8 mouse cellular contexts compared by ENCODE assay signal in genomic region chr9:40530536-40530935, GRCm38 (mm10). TPM values are rescaled to one million over a fixed set of nuclear protein-coding genes. Genes with fewer than 3 reads are reported as not detected.
A peak's percentile ranks its signal among the peaks of the same experiment; 100 is the strongest.
DNase-seq lines count a peak whose midpoint lies in the region; ATAC-seq and TF ChIP-seq lines count a peak whose summit lies in the region.

No protein-coding gene starts in this region.

- H3K4me1 ChIP-seq in forebrain, embryonic 11.5 days (replicated peaks; ENCODE audit: control insufficient read depth, insufficient read depth, low read length): peaks cover 5% of the 10 kb centered on the region; the same call in 1 of the 2 replicates
- H3K4me1 ChIP-seq in intestine, embryonic 16.5 days (ENCODE audit: control insufficient read depth, insufficient read depth, low read length): peaks cover 5% of the 10 kb centered on the region; the same call in 1 of the 2 replicates
- H3K4me1 ChIP-seq in midbrain, postnatal 0 days (ENCODE audit: insufficient read depth, low read length): no peaks in the 10 kb centered on the region

- peaks cover 7% of the 10 kb centered on the region; the same call in 1 of the 2 replicates for H3K27me3 ChIP-seq in forebrain, embryonic 11.5 days (ENCODE audit: control insufficient read depth, insufficient read depth, low read length)
- H3K27me3 ChIP-seq in intestine, embryonic 16.5 days (replicated peaks; ENCODE audit: control insufficient read depth, insufficient read depth, low read length): peaks cover 16% of the 10 kb centered on the region
- no peaks in the 10 kb centered on the region for H3K27me3 ChIP-seq in midbrain, postnatal 0 days (ENCODE audit: insufficient read depth, low read length)

- no peak for DNase-seq in layer of hippocampus, adult 2 months (ENCODE audit: low spot score in 2 of 2)
- no peak for DNase-seq in layer of hippocampus, adult 9-10 months (ENCODE audit: low spot score)
- no peak for DNase-seq in forebrain, embryonic 11.5 days (ENCODE audit: low spot score)
- DNase-seq in midbrain, postnatal 0 days (ENCODE audit: low spot score): no peak
- no peak for DNase-seq in adrenal gland, postnatal 25 days
- no peak for DNase-seq in urinary bladder, postnatal 10 days (ENCODE audit: low spot score)
- DNase-seq in urinary bladder, adult 18-20 months (ENCODE audit: low spot score in 2 of 2): no peak

- H3K36me3 ChIP-seq in forebrain, embryonic 11.5 days (ENCODE audit: control insufficient read depth, insufficient read depth, low read length): no peaks in the 10 kb centered on the region
- H3K36me3 ChIP-seq in intestine, embryonic 16.5 days (ENCODE audit: control insufficient read depth, insufficient read depth, low read length): no peaks in the 10 kb centered on the region
- H3K36me3 ChIP-seq in midbrain, postnatal 0 days (ENCODE audit: insufficient read depth, low read length): no peaks in the 10 kb centered on the region

- no peaks in the 10 kb centered on the region for H3K9me3 ChIP-seq in forebrain, embryonic 11.5 days (ENCODE audit: control insufficient read depth, low read length)
- H3K9me3 ChIP-seq in intestine, embryonic 16.5 days (ENCODE audit: control insufficient read depth, low read length): no peaks in the 10 kb centered on the region
- no peaks in the 10 kb centered on the region for H3K9me3 ChIP-seq in midbrain, postnatal 0 days (ENCODE audit: low read length)

- H3K4me3 ChIP-seq in layer of hippocampus, adult 2 months: peak overlapping the region; percentile 57
- peak overlapping the region; percentile 46 for H3K4me3 ChIP-seq in forebrain, embryonic 11.5 days (ENCODE audit: low read depth, low read length)
- H3K4me3 ChIP-seq in intestine, embryonic 16.5 days (ENCODE audit: low read length): peak overlapping the region; percentile 49
- peak overlapping the region; percentile 62 for H3K4me3 ChIP-seq in midbrain, postnatal 0 days (ENCODE audit: low read depth, low read length)

- peak overlapping the region; percentile 86 for H3K27ac ChIP-seq in layer of hippocampus, adult 2 months
- H3K27ac ChIP-seq in forebrain, embryonic 11.5 days (ENCODE audit: low read depth, low read length): no peak overlapping the region
- H3K27ac ChIP-seq in intestine, embryonic 16.5 days (ENCODE audit: low read length): no peak overlapping the region
- no peak overlapping the region for H3K27ac ChIP-seq in midbrain, postnatal 0 days (ENCODE audit: low read depth, low read length)

- ATAC-seq in forebrain, embryonic 11.5 days (replicated peaks; ENCODE audit: low FRiP score): no peak
- ATAC-seq in intestine, embryonic 16.5 days: no peak
- ATAC-seq in midbrain, postnatal 0 days (ENCODE audit: low FRiP score): no peak

- no peak for TF ChIP-seq CTCF in layer of hippocampus, adult 2 months (conservative IDR thresholded peaks at IDR 0.05)
- no peak for TF ChIP-seq CTCF in midbrain, postnatal 0 days (IDR thresholded peaks at IDR 0.05)

- peak overlapping the region; percentile 85 for H3K4me2 ChIP-seq in forebrain, embryonic 11.5 days (ENCODE audit: low read depth, low read length, severe bottlenecking)
- peak overlapping the region; percentile 80 for H3K4me2 ChIP-seq in intestine, embryonic 16.5 days (ENCODE audit: low read depth, low read length)
- peak overlapping the region; percentile 88 for H3K4me2 ChIP-seq in midbrain, postnatal 0 days (ENCODE audit: low read depth, low read length, poor library complexity, severe bottlenecking)

- 74% methylated on average over 8 of the region's 8 CpGs for WGBS in forebrain, embryonic 11.5 days
- 51% methylated on average over 8 of the region's 8 CpGs for WGBS in intestine, embryonic 16.5 days
- 59% methylated on average over 8 of the region's 8 CpGs for whole genome bisulfite sequencing in midbrain, postnatal 0 days

- H3K9ac ChIP-seq in forebrain, embryonic 11.5 days (ENCODE audit: low read length): peak overlapping the region; percentile 66; the same call in 1 of the 2 replicates
- peak overlapping the region; percentile 34; the same call in 1 of the 2 replicates for H3K9ac ChIP-seq in intestine, embryonic 16.5 days (ENCODE audit: low read depth, low read length)
- peak overlapping the region; percentile 74; the same call in 1 of the 2 replicates for H3K9ac ChIP-seq in midbrain, postnatal 0 days (replicated peaks; ENCODE audit: low read length, poor library complexity, severe bottlenecking)

RNA-seq across cellular contexts. Expression of gene Gramd1b, which starts 0.6 kb away (rescaled TPM):
- total RNA-seq in layer of hippocampus, adult 2 months (2021): 100 to 1,000 TPM; 158 to 164 TPM
- polyA plus RNA-seq in forebrain, embryonic 11.5 days (2014; fragmentation: Nextera tagmentation; extraction: Ambion mirVana): 3.0 and 3.9 TPM in 2 replicates
- polyA plus RNA-seq in intestine, embryonic 16.5 days (2015; fragmentation: Nextera tagmentation; extraction: Ambion mirVana): 4.9 and 6.0 TPM in 2 replicates
- 48.3 and 51.8 TPM in 2 replicates for total RNA-seq in midbrain, postnatal 0 days (2014; rRNA removed)
- 13.2 and 19.1 TPM in 2 replicates for polyA plus RNA-seq in midbrain, postnatal 0 days (2015; fragmentation: Nextera tagmentation; extraction: Ambion mirVana)
- 947 and 1,142 TPM in 2 replicates for total RNA-seq in adrenal gland, postnatal 25 days (2021)
